Mouse (Mus musculus) heart, adult 2 months (tissue): Measurements from ENCODE around the gene Ciapin1.

ENCODE experiments used
- CTCF ChIP-seq: fragments of 200-600 bp; IDR thresholded peaks from 2 replicates; pipeline ENCODE4 v1.8.1; 2022; ENCODE audit warnings: antibody characterized with exemption, mild to moderate bottlenecking, moderate library complexity
- POLR2A ChIP-seq: fragments of 200-500 bp; IDR thresholded peaks from 2 replicates; pipeline ENCODE4 v1.6.1; 2011; ENCODE audit warnings: mild to moderate bottlenecking, low read depth, low read length, control low read depth; ENCODE audit not compliant: insufficient read depth

DNA sequence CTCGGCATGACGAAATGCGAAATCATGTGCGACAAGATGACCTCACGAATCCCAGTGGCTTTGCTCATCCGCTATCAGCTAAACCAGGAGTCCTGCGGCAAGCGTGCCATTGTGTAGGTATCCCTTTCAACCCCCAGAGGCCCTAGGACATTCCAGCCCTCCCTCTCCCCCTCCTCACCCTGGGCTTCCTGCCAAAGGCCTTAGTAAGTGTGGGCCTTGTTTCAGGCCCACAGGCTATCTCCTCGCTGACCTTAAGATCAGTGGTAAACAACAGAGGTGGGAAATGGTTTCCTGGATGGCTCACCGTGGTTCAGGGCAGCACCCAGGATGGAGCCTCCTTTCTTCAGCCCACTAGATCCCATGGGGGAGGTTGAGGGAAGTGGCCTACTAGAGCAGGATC lies 60.1 kb downstream of the Ciapin1 start:
- TF ChIP-seq CTCF, result no peak
- no peak for TF ChIP-seq POLR2A
